Mouse (Mus musculus) spleen, adult 12 weeks (tissue): Measurements from ENCODE around the gene Dusp1.

Source experiments
- DNase-seq: peaks from one replicate; pipeline ENCODE4 v3.0.0; 2022; ENCODE audit warnings: low spot score

The Dusp1 gene

DNA sequence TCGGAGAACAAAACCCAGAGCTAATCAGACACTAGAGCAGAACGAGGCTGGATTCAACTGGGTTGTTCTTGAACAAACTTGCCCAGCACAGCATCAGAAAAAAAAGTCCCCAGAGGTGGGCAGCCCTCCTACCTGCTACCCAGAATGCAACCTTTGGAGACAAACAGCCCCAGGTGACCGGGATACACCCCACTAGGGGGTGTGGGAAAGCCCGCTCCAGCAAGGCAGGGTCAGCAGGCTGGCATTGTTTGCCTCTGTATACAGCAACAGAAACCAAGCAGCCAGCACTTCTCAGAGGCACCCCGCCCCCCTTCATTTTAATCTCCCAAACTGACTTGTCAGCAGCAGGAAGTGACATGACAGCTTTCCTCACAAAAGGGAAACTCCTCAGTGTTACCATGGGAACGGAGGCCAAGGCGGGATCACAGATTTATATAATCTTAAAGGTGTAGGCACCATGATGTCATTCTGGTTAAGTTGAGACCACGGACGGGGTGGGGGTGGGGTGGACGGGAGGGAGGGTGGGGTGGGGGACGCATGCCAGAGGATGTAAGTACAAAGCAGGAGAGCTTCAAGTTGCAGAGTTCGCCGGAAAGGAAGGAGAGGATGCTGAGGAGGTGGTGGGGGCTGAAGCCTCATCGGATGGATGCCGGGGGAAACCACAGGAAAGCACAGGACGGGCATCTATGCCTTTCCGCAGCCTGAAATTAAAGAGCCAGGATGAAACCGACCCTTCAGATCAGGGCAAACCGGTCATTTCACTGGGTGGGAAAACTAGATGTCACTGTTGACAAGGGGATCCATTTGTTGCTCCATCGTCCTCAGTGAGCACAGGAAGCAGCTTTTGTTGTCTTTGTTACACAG, 58.9 kb downstream of the Dusp1 start:
- DNase-seq: no peak

DNA sequence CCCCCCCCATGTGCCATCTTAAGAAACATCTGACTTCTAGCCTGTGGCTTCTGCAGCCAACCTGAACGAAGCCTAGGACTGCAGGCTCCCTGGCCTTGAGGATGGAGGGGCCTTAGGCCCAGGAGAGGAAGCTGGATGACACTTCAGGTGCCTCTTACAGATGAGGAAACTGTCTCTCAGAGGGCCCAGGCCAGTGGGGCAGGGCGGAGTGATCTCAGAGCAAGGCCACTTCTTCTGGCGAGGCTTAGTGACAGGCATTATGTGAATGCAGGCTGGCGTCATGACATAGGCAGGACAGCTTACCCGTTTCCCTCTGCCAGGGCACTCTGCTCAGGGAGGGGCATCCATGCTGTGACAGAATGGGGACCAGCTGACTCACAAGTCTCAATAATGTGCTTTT, 60.1 kb downstream of the Dusp1 start:
- no peak for DNase-seq

DNA sequence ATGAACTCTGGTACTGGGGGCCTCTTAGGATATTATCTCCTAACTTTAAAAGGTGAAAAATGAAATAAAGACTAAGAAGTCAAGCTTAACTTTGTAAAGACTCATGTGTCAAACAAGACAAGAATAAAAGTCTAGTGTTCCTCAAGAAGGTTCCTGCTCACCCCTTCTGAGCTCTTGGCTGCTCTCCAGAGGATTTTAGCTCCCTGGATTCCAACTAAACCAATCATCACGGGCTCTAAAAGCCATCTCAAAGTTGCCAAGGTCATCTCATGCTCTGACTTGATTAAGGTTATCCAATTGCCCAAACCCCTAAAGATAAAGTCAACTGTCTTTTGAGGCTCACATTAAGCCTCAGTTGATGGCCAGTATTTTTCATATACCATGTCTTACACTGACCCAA, 63.3 kb downstream of the Dusp1 start:
- no peak for DNase-seq

DNA sequence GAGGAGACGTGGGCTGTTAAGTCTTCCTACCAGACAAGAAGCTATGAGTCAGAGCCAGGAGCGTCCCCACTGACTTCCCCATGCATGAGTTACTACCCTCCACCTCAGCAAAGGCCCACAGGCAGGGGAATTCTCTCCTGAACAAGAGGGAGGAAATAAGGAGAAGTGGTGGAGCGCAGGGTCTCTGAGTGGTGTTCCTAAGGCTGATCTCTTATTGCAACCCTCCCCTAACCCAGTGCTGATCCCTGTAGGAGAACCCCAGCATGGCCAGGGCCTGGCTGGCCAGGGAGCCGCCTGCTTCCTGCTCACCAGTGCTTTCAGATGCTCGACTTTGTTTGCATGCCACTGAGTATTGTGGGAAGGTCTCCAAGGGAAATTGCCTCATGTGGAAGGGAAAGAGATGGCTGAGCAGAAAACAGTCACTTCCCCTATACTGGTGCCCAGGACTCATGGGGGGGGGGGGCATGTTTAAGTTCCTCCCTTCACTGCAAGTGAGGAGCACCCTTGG, 64.5 kb downstream of the Dusp1 start:
- no peak for DNase-seq

DNA sequence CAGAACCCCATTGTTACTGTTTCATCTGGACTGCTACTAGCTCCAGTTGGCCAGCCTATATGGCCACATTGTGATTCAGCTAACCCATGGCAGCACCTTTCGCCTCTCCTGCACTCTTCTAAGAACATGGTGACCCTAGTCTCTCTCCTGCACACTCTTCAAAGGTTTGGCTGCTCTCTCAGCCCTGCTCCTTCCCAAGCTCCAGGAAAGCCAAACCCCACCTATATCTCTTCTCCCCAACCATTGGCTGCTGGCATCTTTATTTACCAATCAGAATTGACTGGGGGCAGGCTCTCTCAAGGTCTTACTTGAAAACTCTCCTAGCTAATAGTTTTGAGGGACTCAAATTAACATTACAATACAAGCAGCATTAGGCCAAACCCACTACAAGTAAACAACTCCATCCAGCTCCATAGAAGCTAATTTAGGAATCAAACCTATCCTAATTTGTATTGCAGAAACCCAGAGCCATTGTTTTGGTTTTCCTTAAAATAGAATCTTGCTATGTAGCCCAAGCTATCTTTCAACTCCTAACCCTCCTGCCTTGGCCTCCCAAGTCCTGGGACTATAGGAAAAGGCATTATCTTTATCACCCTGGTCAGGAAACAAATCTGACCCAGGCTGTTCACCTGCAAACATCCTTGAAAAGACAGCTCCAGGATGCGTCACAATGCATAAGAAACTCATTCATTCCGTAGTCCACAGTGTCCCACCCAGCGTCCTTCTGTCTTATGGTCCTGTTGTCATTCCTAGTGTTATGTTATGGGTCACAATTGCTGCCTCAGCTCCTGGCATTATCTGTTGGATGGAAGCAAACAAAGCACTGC, 67.1 kb downstream of the Dusp1 start:
- DNase-seq: no peak

DNA sequence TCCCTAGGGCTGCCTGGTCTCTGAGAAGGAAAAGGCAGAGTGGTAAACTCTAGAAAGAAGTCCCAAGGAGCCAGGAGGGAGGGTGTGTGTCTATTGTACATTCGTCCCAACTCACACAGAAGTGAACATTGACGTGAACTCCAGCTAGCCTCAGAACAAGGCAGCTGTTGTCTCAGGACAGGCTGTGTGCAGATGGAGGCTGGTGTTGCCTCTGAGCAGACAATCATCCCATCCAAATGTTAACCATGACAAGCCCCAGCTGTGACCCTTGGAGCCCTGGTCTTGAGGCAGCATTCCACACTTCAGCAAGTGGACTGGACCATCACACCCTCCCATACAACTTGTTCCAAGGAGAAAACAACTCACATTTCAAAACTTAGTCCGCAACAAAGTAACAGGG, 69.7 kb downstream of the Dusp1 start:
- DNase-seq: no peak

DNA sequence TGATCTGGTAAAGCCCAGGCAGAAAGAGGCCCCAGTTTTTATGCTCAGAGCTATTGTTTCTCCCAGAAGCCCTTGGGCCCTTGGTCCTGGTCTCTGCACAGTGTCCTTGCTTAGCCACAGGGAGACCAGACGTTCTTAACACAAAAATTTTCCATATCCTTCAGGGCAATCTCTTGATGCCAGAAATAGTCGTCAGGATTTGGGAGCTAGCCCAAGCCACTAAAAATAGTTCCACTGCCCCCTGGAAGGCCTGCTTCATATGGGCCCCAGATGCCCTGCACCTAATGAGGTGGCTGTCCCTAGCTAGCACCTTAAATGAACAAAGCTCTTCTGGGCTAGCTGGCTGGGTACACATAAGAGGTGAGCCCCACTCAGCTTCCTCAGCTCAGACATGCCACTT, 71.0 kb downstream of the Dusp1 start:
- no peak for DNase-seq

DNA sequence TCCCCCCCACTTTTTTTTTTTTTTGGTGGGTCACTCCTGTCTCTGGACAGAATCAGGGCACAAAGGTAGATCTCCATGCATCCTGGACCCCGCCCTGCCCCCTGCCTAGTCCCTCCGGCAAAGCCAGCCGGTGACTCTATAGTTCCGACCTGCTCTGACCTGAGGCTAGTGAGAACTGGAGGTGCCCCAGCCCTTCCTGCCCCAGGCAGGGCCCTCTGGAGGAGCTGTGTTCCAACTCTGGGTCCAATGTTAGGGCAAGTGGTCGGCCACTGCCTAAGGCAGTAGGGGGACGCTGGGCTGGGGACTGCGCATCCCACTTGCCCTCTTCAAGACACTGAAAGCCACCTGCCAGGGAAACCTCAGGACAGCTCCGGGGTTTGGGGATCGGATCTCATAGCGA, 71.9 kb downstream of the Dusp1 start:
- DNase-seq: no peak

DNA sequence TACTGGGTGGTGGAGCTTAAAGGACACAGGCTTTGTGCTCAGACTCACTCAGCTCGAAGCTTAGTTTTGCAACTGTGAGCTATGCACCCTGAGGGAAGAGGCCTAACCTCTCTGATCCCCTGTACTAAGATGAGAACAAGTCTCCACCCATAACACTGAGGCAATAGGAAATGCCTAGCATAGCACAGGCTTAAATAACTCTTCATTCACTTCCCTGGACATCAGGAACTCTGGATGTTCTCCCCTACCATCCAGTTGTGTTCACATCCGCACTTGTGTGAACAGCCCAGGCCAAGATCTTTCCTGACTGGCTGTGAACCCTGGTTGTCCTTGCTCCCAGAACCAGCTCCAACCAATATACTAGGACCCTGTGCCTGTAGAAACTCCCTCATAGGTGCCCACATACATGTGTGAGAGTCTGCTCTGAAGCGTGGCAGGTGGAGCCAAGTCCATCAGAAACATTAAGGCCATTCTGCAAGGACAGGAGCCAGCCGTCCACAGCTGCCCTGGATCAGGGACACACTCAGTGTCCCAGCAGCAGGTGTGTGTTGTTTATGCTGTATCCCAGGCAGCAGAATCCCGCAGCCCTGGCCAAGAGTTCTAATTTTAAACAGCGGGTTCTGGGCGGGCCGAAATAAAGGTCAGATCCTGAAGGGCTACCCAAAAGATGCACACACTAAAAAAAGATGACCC, 73.1 kb downstream of the Dusp1 start:
- DNase-seq: no peak

DNA sequence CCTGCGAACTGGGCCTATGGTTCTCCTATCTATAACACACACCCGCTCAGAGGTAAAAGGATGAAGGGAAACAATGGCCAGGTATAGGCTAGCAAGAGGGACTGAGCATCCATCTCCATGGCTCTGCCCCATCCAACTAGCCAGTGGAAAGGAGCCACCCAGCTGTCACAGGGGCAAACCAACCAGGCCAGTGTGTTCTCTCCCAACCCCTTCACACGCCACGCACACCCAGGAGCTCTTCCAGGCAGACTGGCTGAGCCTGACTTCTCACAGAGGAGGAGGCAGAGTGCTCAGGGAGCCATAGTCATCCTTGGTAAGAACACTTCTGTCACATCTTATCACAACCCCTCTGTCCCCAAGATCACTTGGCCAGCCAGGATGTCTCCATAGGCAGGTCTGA, 74.0 kb downstream of the Dusp1 start:
- no peak for DNase-seq

DNA sequence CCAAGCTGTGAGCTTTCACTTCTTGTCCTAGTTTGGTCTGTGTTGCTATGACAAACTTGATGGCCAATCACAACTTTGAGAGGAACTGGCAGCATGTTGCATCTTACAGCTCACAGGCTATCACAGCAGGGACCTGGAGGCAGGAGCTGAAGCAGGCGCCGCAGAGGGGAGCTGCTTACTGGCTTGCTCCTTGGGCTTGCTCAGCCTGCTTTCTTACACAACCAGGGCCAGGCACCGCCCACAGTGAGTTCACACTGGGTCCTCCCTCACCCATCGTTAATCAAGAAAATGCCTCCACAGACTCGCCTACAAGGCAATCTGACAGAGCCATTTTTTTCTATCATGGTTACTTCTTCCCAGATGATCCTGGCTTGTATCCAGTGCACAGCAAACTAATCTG, 74.7 kb downstream of the Dusp1 start:
- DNase-seq: no peak

DNA sequence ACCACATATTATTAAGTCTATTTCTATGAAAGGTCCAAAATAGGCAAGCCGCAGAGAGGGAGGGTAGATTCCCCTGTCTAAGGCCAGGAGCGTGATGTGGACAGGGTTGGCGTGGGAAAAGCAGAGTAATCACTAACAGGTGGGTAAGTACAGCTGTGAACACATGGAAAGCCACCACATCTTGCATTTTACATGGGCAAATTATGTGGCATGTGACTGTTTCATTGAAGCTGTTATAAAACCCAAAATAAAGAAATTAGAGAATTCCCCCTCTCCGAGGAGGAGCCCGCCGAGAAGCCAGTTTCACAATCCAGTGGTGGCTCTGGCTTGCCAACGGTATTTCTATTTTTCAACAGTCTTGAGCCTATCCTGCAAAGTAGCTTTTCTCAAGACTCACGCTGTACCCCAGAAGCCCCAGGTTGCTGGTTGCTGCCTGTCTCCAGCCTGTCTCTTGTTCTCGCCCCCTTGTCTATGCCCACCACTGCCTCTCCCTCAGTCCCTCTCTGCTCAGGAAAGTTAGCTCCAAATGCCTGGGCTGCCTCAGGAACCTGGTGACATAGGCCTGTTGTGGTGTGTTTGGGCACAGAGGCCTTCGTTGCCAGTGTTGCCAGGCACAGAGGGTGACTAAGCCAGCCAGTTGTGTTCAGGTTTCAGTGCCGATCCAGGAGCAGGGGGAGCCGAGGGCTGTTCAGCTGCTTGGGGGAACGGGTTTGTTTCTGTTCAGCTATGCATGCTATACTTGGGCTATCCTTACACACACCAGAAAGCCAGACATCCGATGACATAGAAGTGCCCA, 77.1 kb downstream of the Dusp1 start:
- DNase-seq: no peak

DNA sequence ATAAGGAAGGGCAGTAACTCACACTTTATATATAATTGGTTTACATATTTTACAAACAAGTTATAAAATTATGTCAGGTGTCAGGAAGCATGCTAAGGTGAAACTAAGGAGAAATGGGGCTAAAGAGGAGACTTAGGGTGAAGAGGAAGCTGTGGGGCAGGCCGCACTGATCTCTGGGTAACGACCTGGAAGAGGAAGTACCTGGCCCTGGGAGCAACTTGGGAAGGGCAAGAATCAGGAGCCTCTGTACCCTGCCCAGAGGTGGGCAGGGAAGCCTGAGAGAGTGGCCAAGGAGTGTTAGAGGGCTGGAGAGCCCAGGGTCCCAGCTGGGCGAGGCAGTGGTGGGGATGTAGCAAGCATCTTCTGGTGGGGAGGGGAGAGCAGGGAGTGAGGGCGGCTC, 81.0 kb downstream of the Dusp1 start:
- DNase-seq: no peak

DNA sequence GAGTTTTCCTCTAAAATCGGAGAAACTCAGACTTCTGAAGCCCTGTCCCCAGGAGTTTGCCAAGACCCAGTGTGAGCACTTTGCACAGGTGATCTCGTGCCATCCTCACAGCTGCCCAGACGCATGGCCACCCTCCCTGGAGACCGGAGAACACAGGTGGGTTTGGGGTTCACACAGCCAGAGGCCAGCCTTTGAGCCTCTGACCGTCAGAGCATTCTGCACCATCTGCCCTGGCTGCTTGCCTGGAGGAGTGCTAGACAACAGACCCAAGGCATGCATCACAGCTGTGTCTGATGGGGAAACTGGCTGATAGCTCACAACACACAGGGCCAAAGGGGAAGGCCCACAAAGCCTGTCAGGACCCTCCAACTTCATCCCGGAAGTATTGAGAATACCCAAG, 82.3 kb downstream of the Dusp1 start:
- DNase-seq: no peak

DNA sequence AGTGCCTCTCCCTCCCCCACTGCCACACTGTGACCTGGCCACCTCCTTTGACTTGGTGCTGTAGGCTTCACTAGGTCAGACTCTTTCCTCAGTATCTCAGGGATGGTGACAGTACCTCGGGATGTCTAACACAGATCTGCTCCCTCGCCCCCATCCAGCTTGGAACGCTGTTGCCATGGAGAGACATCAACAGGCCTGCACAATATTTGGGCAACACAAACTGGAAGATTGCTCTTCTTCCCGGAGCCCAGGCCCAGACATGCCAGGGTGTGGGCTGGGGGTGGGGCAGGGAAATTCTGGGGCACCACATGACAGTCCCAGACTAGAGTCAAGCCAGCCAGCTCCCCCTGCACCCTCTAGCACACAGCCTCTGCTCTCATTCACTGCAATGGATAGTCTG, 83.3 kb downstream of the Dusp1 start:
- no peak for DNase-seq

DNA sequence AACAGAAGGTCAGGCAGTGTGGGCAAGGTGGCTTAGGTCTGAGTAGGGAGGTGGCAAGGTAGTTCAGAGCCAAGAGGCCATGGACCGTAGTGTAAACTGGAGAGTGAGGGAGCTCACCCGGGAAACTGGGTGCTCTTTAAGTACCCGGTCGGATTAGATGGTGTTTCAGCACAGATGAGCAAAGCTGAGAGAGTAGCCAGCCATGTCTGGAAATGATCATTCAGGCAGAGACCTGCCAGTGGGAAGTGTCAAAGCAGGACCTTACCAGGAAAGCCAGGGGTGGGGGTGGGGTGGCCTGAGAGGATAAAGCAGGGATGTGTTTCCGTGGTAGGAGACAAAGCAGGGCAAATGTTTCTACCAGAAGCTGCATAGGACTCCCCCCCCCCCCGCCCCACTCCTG, 85.1 kb downstream of the Dusp1 start:
- no peak for DNase-seq

DNA sequence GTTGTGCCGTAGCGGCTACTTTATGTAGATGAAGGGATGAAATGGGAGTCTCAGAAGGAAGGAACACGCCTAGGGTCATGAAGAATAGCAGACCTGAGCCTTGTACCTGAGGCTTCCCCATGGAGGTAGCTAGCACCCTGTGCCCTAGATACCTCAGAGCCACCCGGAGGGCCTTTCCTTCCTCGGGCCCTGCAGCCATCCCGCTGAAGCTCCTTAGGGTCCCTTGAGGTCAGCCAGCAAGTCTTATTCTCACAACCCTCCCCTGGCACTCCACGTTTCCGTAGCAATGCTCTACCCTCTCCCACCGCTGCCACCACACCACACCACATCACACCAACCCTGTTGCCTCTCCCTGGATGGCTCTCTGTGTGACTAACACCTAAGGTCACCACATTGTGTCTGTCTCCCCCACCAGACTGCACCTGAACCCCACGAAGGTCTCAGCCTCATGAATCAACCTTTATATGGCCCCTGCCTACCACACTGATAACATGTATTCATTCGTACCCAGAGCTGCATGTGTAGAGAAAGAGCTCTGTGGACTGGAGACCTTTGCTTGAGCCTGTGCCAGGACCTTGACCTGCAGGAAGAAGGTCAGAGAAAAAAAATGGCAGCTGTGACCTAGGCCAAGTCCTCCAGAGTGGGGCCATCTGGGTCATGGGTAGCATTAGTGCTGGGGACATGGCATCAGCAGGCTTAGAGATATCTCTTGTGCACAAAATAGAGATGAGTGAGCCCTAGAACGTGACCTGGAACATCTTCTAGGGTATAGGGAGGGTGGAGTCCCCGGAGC, 93.6 kb downstream of the Dusp1 start:
- no peak for DNase-seq

DNA sequence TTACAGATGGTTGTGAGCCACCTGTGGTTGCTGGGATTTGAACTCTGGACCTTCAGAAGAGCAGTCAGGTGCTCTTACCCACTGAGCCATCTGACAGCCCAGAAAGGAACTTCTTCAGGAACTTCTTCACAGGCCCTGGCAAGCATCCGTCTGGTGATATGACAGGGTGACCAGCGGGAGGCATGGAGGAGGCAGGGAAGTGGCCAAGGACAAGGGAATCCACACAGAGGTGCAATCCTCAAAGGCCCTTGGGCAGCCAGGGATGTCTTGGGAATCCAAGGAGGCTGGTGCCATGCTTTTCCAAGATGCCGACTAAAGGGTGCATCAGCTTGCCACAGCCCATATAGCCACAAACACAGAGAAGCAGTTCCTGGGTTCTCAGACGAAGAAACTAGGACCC, 94.3 kb downstream of the Dusp1 start:
- no peak for DNase-seq

DNA sequence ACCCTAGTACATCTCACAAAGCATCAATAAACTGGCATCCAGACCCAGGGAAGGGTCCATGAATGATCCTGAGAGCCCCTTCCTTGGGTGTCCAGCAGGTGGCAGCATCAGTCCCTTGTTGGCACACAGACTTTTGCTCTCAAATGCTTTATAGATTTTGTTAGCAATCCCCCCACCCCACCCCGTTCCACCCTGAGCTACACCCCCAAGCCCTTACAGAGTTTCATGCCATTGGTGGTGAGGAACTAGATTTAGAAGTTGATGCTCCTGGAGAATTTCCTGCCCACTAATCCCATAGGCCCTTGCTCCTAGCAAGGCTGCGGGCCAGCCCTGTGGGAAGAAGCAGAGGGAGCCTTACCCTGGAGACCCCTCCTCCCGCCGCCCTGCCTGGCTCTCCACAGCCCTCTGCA, 95.2 kb downstream of the Dusp1 start:
- peak; percentile 36 for DNase-seq

DNA sequence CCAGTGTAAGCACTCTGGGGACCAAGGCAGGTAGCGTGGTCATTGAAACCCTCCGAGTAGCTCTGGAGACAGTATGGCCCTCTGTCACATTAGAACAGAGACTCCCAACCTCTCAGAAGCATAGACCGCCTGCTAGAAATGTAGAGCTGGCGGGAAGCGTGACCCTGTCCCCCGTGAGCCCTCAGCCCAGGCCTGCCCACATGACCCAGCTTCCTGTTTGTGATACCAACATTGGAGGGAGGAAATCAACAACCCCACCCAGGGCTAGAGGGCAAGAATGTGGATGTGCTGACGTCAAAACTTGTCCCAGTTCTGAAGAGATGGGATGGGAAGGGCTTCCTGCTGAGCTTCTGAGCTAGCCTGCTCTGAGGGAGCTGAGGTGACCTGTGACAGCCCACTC, 97.0 kb downstream of the Dusp1 start:
- no peak for DNase-seq

DNA sequence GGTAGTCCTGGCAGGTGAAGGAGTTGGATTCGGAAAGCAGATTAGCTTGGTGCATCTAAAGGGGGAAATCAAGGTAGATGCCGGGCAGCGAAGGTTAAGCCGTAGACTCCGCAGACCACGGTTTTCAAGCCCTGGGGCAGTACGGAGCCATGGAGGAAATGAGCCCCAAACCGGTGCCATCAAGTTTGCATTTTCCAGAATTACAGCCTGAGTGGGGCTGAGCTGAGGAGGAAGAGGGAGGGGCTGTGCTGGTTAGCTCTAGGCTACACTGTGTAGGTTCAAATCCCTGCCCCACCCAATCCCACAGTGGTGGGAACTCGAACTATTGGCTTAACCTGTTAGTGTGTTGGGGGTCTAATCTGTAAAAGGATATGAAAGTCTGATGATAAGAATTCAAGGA, 97.4 kb downstream of the Dusp1 start:
- DNase-seq: no peak
